Mouse (Mus musculus) stomach, embryonic 14.5 days (tissue): ENCODE measurements around the gene Wbp2. TPM values are rescaled to one million over a fixed set of nuclear protein-coding genes. Genes with fewer than 3 reads are reported as not detected.
"Not testable (repeated sequence)": the region's sequence is repeated elsewhere in the genome, so short reads cannot be mapped to it uniquely, and the experiment has no call there.

Experiments
- ATAC-seq: fragments of 200-750 bp; cut with Nextera tagmentation; 2 replicates; pipeline ENCODE4 v1.8.0; 2017; ENCODE audit warnings: low read depth, moderate TSS enrichment; ENCODE audit not compliant: insufficient number of reproducible peaks, insufficient read depth, low FRiP score
- H3K27ac ChIP-seq: fragments of 300-500 bp; sonication (generic); 2 replicates; pipeline ENCODE4 v1.5.1; 2014; ENCODE audit warnings: mild to moderate bottlenecking, low read length, moderate library complexity, mixed read lengths
- H3K27me3 ChIP-seq: fragments of 300-500 bp; sonication (generic); 2 replicates; pipeline ENCODE4 v1.6.1; 2014; ENCODE audit warnings: low read length, control low read depth, mixed read lengths; ENCODE audit not compliant: control insufficient read depth, insufficient read depth
- H3K36me3 ChIP-seq: fragments of 300-500 bp; sonication (generic); 2 replicates; pipeline ENCODE4 v1.6.1; 2014; ENCODE audit warnings: mild to moderate bottlenecking, control low read depth, low read length, moderate library complexity, mixed read lengths; ENCODE audit not compliant: control insufficient read depth, insufficient read depth
- H3K4me1 ChIP-seq: fragments of 300-500 bp; sonication (generic); 2 replicates; pipeline ENCODE4 v1.6.1; 2014; ENCODE audit warnings: low read length, control low read depth, mixed read lengths; ENCODE audit not compliant: control insufficient read depth, insufficient read depth
- H3K4me2 ChIP-seq: fragments of 300-500 bp; sonication (generic); replicated peaks from 2 replicates; pipeline ENCODE4 v1.6.1; 2014; ENCODE audit warnings: low read depth, low read length, control low read depth
- H3K4me3 ChIP-seq: fragments of 300-500 bp; sonication (generic); 2 replicates; pipeline ENCODE4 v1.5.1; 2014; ENCODE audit warnings: low read depth, low read length, control low read depth
- H3K9ac ChIP-seq: fragments of 300-500 bp; sonication (generic); replicated peaks from 2 replicates; pipeline ENCODE4 v1.6.1; 2014; ENCODE audit warnings: low read depth, mild to moderate bottlenecking, control low read depth, low read length, moderate library complexity, mixed read lengths
- H3K9me3 ChIP-seq: fragments of 300-500 bp; sonication (generic); 2 replicates; pipeline ENCODE4 v1.6.1; 2016; ENCODE audit warnings: low read depth, low read length, control low read depth; ENCODE audit not compliant: control insufficient read depth
- WGBS: fragments of 180-500 bp; shearing (Covaris S2); extraction: QIAGEN DNeasy Blood & Tissue Kit; methylation state at CpG from one replicate; pipeline ENCODE4 v1.1.7; 2014; 5-methylcytosine and 5-hydroxymethylcytosine counted together
- polyA plus RNA-seq: library from polyadenylated mRNA; unstranded; fragments of >200 nt; fragmentation: Nextera tagmentation; extraction: Ambion mirVana; gene quantifications from 2 replicates; pipeline ENCODE4 v1.2.1, GENCODE M21; 2014

Wbp2 gene
- polyA plus RNA-seq, 1 experiment from 2014 or later = 82.4 TPM

- H3K4me1 ChIP-seq = peaks cover 25% of the 10 kb centered on the region
- H3K9ac ChIP-seq = no peak overlapping the region
- H3K9me3 ChIP-seq = no peaks in the 10 kb centered on the region; the same call in 1 of the 2 replicates
- H3K36me3 ChIP-seq = peaks cover 11% of the 10 kb centered on the region; the same call in 1 of the 2 replicates
- H3K27me3 ChIP-seq = no peaks in the 10 kb centered on the region
- ATAC-seq = no peak
- WGBS = 78% methylated on average over 9 of the region's 9 CpGs
- H3K4me3 ChIP-seq = peak overlapping the region; percentile 55; the same call in 1 of the 2 replicates
- no peak overlapping the region for H3K27ac ChIP-seq
- peak overlapping the region; percentile 62 for H3K4me2 ChIP-seq
Observed at GRCm38 (mm10) chr11:116129091-116129790, 42.4 kb upstream of the Wbp2 start.

- H3K27me3 ChIP-seq = no peaks in the 10 kb centered on the region
- H3K9ac ChIP-seq = no peak overlapping the region
- H3K9me3 ChIP-seq = no peaks in the 10 kb centered on the region; the same call in 1 of the 2 replicates
- no peak overlapping the region for H3K4me3 ChIP-seq
- 63% methylated on average over 9 of the region's 9 CpGs for WGBS
- peaks cover 11% of the 10 kb centered on the region; the same call in 1 of the 2 replicates for H3K36me3 ChIP-seq
- no peak for ATAC-seq
- no peak overlapping the region; the same call in 1 of the 2 replicates for H3K27ac ChIP-seq
- peaks cover 25% of the 10 kb centered on the region for H3K4me1 ChIP-seq
- H3K4me2 ChIP-seq = no peak overlapping the region
Observed at GRCm38 (mm10) chr11:116127986-116128385, 41.2 kb upstream of the Wbp2 start.

- 28% methylated on average over 23 of the region's 23 CpGs for WGBS
- Histone ChIP-seq H3K4me3 (0 out of 2 replicates have a peak within 1 kb of the TSS, but pooled peaks have one; percentile 5), H3K27ac (peak within 1 kb of the TSS; percentile 2; the same call in 1 of the 2 replicates), H3K27me3 (no peaks in the 10 kb centered on the region), H3K36me3 (peaks cover 11% of the 10 kb centered on the region; the same call in 1 of the 2 replicates), H3K4me2 (peak within 1 kb of the TSS; percentile 35), H3K9ac (no peak within 1 kb of the TSS), H3K4me1 (peaks cover 25% of the 10 kb centered on the region), H3K9me3 (no peaks in the 10 kb centered on the region; the same call in 1 of the 2 replicates)
- peak; percentile 50; the same call in 1 of the 2 replicates for ATAC-seq
Observed at GRCm38 (mm10) chr11:116127156-116127980, 40.6 kb upstream of the Wbp2 start, which contains the start of gene Trim47. Trim47 (minus strand) TSS chr11:116127210.

- ATAC-seq = no peak
- 94% methylated on average over 15 of the region's 15 CpGs for WGBS
- H3K27me3 ChIP-seq = no peaks in the 10 kb centered on the region
Observed at GRCm38 (mm10) chr11:116126261-116126660, 39.5 kb upstream of the Wbp2 start.

GRCm38 (mm10) chr11:116121731-116122245 lies 35.0 kb upstream of the Wbp2 start:
- not testable (repeated sequence) for H3K4me1 ChIP-seq, H3K27ac ChIP-seq, H3K4me2 ChIP-seq, H3K9me3 ChIP-seq, H3K27me3 ChIP-seq, H3K36me3 ChIP-seq, H3K9ac ChIP-seq, ATAC-seq, H3K4me3 ChIP-seq
- WGBS = 95% methylated on average over 8 of the region's 8 CpGs

More at GRCm38 (mm10) chr11:116126261-116126660, 39.5 kb upstream of the Wbp2 start:
- H3K9ac ChIP-seq = no peak overlapping the region
- H3K4me1 ChIP-seq = peaks cover 21% of the 10 kb centered on the region
- H3K4me2 ChIP-seq = no peak overlapping the region
- peaks cover 6% of the 10 kb centered on the region; the same call in 1 of the 2 replicates for H3K36me3 ChIP-seq
- no peak overlapping the region for H3K27ac ChIP-seq
- no peaks in the 10 kb centered on the region; the same call in 1 of the 2 replicates for H3K9me3 ChIP-seq
- no peak overlapping the region for H3K4me3 ChIP-seq

- H3K27me3 ChIP-seq = no peaks in the 10 kb centered on the region
- H3K27ac ChIP-seq = no peak overlapping the region
- no peaks in the 10 kb centered on the region for H3K4me1 ChIP-seq
- no peak for ATAC-seq
- no peaks in the 10 kb centered on the region for H3K36me3 ChIP-seq
- H3K9ac ChIP-seq = no peak overlapping the region
- no peaks in the 10 kb centered on the region for H3K9me3 ChIP-seq
- H3K4me3 ChIP-seq = no peak overlapping the region
- no peak overlapping the region for H3K4me2 ChIP-seq
Observed at GRCm38 (mm10) chr11:116117819-116118218, 31.0 kb upstream of the Wbp2 start.

GRCm38 (mm10) chr11:116117241-116117640 lies 30.4 kb upstream of the Wbp2 start:
- no peaks in the 10 kb centered on the region for H3K27me3 ChIP-seq
- no peak overlapping the region for H3K4me3 ChIP-seq
- ATAC-seq = no peak
- no peaks in the 10 kb centered on the region for H3K9me3 ChIP-seq
- no peaks in the 10 kb centered on the region for H3K4me1 ChIP-seq
- H3K27ac ChIP-seq = no peak overlapping the region
- no peaks in the 10 kb centered on the region for H3K36me3 ChIP-seq
- WGBS = 69% methylated on average over 12 of the region's 12 CpGs
- H3K4me2 ChIP-seq = no peak overlapping the region
- no peak overlapping the region for H3K9ac ChIP-seq

GRCm38 (mm10) chr11:116111611-116112203 lies 24.9 kb upstream of the Wbp2 start:
- WGBS = 88% methylated on average over 19 of the region's 19 CpGs
- peaks cover 17% of the 10 kb centered on the region for H3K27me3 ChIP-seq
- peaks cover 33% of the 10 kb centered on the region; the same call in 1 of the 2 replicates for H3K4me1 ChIP-seq
- no peak overlapping the region for H3K27ac ChIP-seq
- H3K4me2 ChIP-seq = no peak overlapping the region
- no peaks in the 10 kb centered on the region for H3K36me3 ChIP-seq
- no peak for ATAC-seq
- no peak overlapping the region for H3K4me3 ChIP-seq
- H3K9ac ChIP-seq = no peak overlapping the region
- H3K9me3 ChIP-seq = no peaks in the 10 kb centered on the region
